Comparison of ENCODE assay signal across 16 mouse cellular contexts in the genomic region with DNA sequence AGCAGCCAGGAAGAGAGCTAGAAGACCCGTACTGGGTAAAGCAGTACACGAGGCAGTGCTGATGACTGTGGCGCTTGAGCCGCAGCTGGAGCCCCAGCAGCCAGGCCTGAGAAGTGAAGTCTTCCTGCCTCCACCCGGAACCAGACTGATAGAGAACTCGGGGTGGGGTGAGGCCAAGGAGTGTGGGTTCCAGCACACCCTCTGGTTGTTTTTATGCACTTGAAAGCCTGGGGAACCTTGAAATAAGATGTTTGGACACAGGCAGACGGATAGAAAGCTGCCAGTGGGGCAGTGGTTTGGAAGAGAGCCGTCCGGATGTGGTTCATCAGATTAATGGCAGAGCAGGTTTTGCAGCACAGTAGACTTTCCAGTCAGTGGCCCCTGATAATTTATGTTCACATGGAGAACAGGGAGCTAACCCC. TPM values are rescaled to one million over a fixed set of nuclear protein-coding genes. Genes with fewer than 3 reads are reported as not detected.
DNase-seq lines count a peak whose midpoint lies in the region; ATAC-seq lines count a peak whose summit lies in the region.
"Had no signal": no experiment of that assay in that cellular context is flagged by ENCODE, and none has a peak within 500 bp of the region (broad histone marks: within the 10 kb centered on the region; RNA-seq: fewer than 3 reads in every experiment).

No protein-coding gene starts in this region.

- no peaks in the 10 kb centered on the region for H3K36me3 ChIP-seq in limb, embryonic 11.5 days (ENCODE audit: control insufficient read depth, insufficient read depth, low read length)
- peaks cover 6% of the 10 kb centered on the region for H3K36me3 ChIP-seq in limb, embryonic 10.5 days
- H3K36me3 ChIP-seq: forebrain, embryonic 12.5 days had no signal

- ATAC-seq in limb, embryonic 11.5 days (ENCODE audit: insufficient number of reproducible peaks, low FRiP score, low TSS enrichment, low read depth), result no peak

- DNase-seq in limb, embryonic 11.5 days (ENCODE audit: low spot score), result no peak
- no peak for DNase-seq in limb, embryonic 10.5 days (ENCODE audit: low spot score)
- peak; percentile 38 for DNase-seq in CD4-positive, CD25-positive, alpha-beta regulatory T cell, adult 2 months (ENCODE audit: low read depth, low spot score)
- DNase-seq in R1 (ENCODE audit: low read depth, low spot score) (peak; percentile 14), MN1 (ENCODE audit: low spot score) (no peak)
- DNase-seq in kidney, postnatal 14 days, result peak; percentile 10
- no peak for DNase-seq in neural tube, embryonic 10.5 days (ENCODE audit: extremely low spot score, low spot score)
- no peak for DNase-seq in right cerebral cortex, postnatal 14 days
- DNase-seq: adrenal gland, postnatal 10 days; cerebellum, adult 2 months; heart, adult 18-20 months; liver, embryonic 13.5 days; thymus, adult 18-20 months had no signal

- H3K4me3 ChIP-seq in limb, embryonic 11.5 days (ENCODE audit: low read depth, low read length), result no peak overlapping the region
- no peak overlapping the region for H3K4me3 ChIP-seq in limb, embryonic 10.5 days
- H3K4me3 ChIP-seq: forebrain, embryonic 12.5 days; liver, embryonic 13.5 days; neural tube, embryonic 13.5 days had no signal

- H3K27me3 ChIP-seq in limb, embryonic 11.5 days (ENCODE audit: control insufficient read depth, insufficient read depth, low read length), result no peaks in the 10 kb centered on the region
- no peaks in the 10 kb centered on the region for H3K27me3 ChIP-seq in limb, embryonic 10.5 days (ENCODE audit: low read depth, poor library complexity, severe bottlenecking)
- H3K27me3 ChIP-seq: forebrain, embryonic 12.5 days; liver, embryonic 13.5 days; neural tube, embryonic 13.5 days had no signal

- no peaks in the 10 kb centered on the region for H3K9me3 ChIP-seq in limb, embryonic 11.5 days (ENCODE audit: control insufficient read depth, low read length)
- no peaks in the 10 kb centered on the region for H3K9me3 ChIP-seq in limb, embryonic 10.5 days (replicated peaks)
- H3K9me3 ChIP-seq: forebrain, embryonic 12.5 days; liver, embryonic 13.5 days; neural tube, embryonic 13.5 days had no signal

- H3K4me1 ChIP-seq in limb, embryonic 11.5 days (ENCODE audit: control insufficient read depth, insufficient read depth, low read length), result no peaks in the 10 kb centered on the region
- peaks cover 13% of the 10 kb centered on the region for H3K4me1 ChIP-seq in limb, embryonic 10.5 days
- H3K4me1 ChIP-seq: forebrain, embryonic 12.5 days; liver, embryonic 13.5 days; neural tube, embryonic 13.5 days had no signal

- no peak overlapping the region for H3K9ac ChIP-seq in limb, embryonic 11.5 days (ENCODE audit: low read length)
- H3K9ac ChIP-seq: forebrain, embryonic 12.5 days; hindbrain, embryonic 14.5 days; liver, embryonic 13.5 days; neural tube, embryonic 13.5 days had no signal

- H3K27ac ChIP-seq in limb, embryonic 11.5 days (replicated peaks; ENCODE audit: low read depth, low read length), result 0 out of 2 replicates have a peak overlapping the region, but pooled peaks have one; percentile 3
- H3K27ac ChIP-seq in limb, embryonic 10.5 days, result no peak overlapping the region
- H3K27ac ChIP-seq: forebrain, embryonic 12.5 days; hindbrain, embryonic 14.5 days; liver, embryonic 13.5 days; neural tube, embryonic 13.5 days had no signal

- 79% methylated on average over 9 of the region's 9 CpGs for WGBS in limb, embryonic 11.5 days
- 87% methylated on average over 9 of the region's 9 CpGs for WGBS in limb, embryonic 10.5 days

- no peak overlapping the region for H3K4me2 ChIP-seq in limb, embryonic 11.5 days (ENCODE audit: low read depth, severe bottlenecking)
- H3K4me2 ChIP-seq: forebrain, embryonic 12.5 days; hindbrain, embryonic 14.5 days; liver, embryonic 13.5 days; neural tube, embryonic 13.5 days had no signal

RNA-seq across cellular contexts. Expression of a gene that starts 51.9 kb away (rescaled TPM):
- polyA plus RNA-seq in limb, embryonic 11.5 days (2014; fragmentation: Nextera tagmentation; extraction: Ambion mirVana), result 29.6 and 31.0 TPM in 2 replicates
- polyA plus RNA-seq in limb, embryonic 10.5 days (2016; fragmentation: Nextera tagmentation; extraction: Ambion mirVana), result 31.2 and 31.5 TPM in 2 replicates

Comparison
In these comparisons a context has a peak if more than half of its experiments do, and no peak if none do; other contexts are left out.
1. DNase-seq: peak in CD4-positive, CD25-positive, alpha-beta regulatory T cell, adult 2 months (single experiment), R1 (single experiment) and kidney, postnatal 14 days (single experiment); none in limb, embryonic 11.5 days (single experiment), limb, embryonic 10.5 days (single experiment), neural tube, embryonic 10.5 days (single experiment), MN1 (single experiment) and right cerebral cortex, postnatal 14 days (single experiment).